8 mouse cellular contexts compared by ENCODE assay signal in genomic region chr2:167061381-167062034, GRCm38 (mm10). TPM values are rescaled to one million over a fixed set of nuclear protein-coding genes. Genes with fewer than 3 reads are reported as not detected.
DNase-seq lines count a peak whose midpoint lies in the region; ATAC-seq and TF ChIP-seq lines count a peak whose summit lies in the region.

No protein-coding gene starts in this region.

- H3K27me3 ChIP-seq in heart, embryonic 12.5 days (replicated peaks): no peaks in the 10 kb centered on the region
- H3K27me3 ChIP-seq in MEL (ENCODE audit: control insufficient read depth in 1 of 2, insufficient read depth in 2 of 2, low read length in 2 of 2): no peaks in the 10 kb centered on the region
- H3K27me3 ChIP-seq in heart, embryonic 16.5 days (ENCODE audit: control insufficient read depth, insufficient read depth, low read length): no peaks in the 10 kb centered on the region
- H3K27me3 ChIP-seq in liver, postnatal 0 days (ENCODE audit: insufficient read depth, low read length): no peaks in the 10 kb centered on the region

- peak overlapping the region; percentile 98 for H3K9ac ChIP-seq in heart, embryonic 12.5 days
- peak overlapping the region; percentile 97 for H3K9ac ChIP-seq in MEL (ENCODE audit: control insufficient read depth, low read depth, low read length, poor library complexity, severe bottlenecking)
- peak overlapping the region; percentile 97 for H3K9ac ChIP-seq in heart, embryonic 16.5 days (ENCODE audit: low read length)
- peak overlapping the region; percentile 92 for H3K9ac ChIP-seq in liver, postnatal 0 days (replicated peaks)

- H3K36me3 ChIP-seq in heart, embryonic 12.5 days: peaks cover 45% of the 10 kb centered on the region
- H3K36me3 ChIP-seq in MEL (ENCODE audit: control insufficient read depth in 1 of 2, insufficient read depth in 2 of 2, low read length in 2 of 2): peaks cover 15 to 16% of the 10 kb centered on the region in 2 experiments
- peaks cover 30% of the 10 kb centered on the region for H3K36me3 ChIP-seq in heart, embryonic 16.5 days (ENCODE audit: control insufficient read depth, insufficient read depth)
- peaks cover 45% of the 10 kb centered on the region for H3K36me3 ChIP-seq in liver, postnatal 0 days (replicated peaks; ENCODE audit: insufficient read depth, low read length)

- no peak for ATAC-seq in heart, embryonic 12.5 days (ENCODE audit: insufficient number of reproducible peaks, low FRiP score)
- no peak for ATAC-seq in heart, embryonic 16.5 days (replicated peaks; ENCODE audit: extremely low read depth, insufficient read depth, low FRiP score)
- ATAC-seq in liver, postnatal 0 days: no peak

- TF ChIP-seq POLR2A in MEL (IDR thresholded peaks at IDR 0.05; ENCODE audit: control insufficient read depth in 1 of 2, insufficient read depth in 1 of 2, low read depth in 1 of 2, low read length in 2 of 2, poor library complexity in 1 of 2): no peak

- TF ChIP-seq CTCF in MEL (IDR thresholded peaks at IDR 0.05 in 2 of 3, conservative IDR thresholded peaks at IDR 0.05 in 1 of 3; ENCODE audit: control insufficient read depth in 1 of 3, insufficient read depth in 1 of 3, low read depth in 2 of 3, low read length in 3 of 3, poor library complexity in 1 of 3, severe bottlenecking in 1 of 3): no peak
- no peak for TF ChIP-seq CTCF in liver, postnatal 0 days (IDR thresholded peaks at IDR 0.05; ENCODE audit: low read depth)

- no peak for DNase-seq in heart, postnatal 36 days
- DNase-seq in MEL (ENCODE audit: low read depth, low spot score): peak; percentile 33
- no peak for DNase-seq in liver, postnatal 0 days
- no peak for DNase-seq in adrenal gland, postnatal 14 days
- DNase-seq in embryo, embryonic 10.5 days (ENCODE audit: low spot score): no peak
- DNase-seq in layer of hippocampus, adult 9-10 months (ENCODE audit: low spot score): no peak

- TF ChIP-seq RAD21 in MEL (IDR thresholded peaks at IDR 0.05; ENCODE audit: low read depth, low read length): no peak

- peaks cover 29% of the 10 kb centered on the region for H3K4me1 ChIP-seq in heart, embryonic 12.5 days (replicated peaks)
- peaks cover 0 to 6% of the 10 kb centered on the region in 2 experiments; a peak in 2 of 4 replicates for H3K4me1 ChIP-seq in MEL (ENCODE audit: control insufficient read depth in 1 of 2, insufficient read depth in 2 of 2, low read length in 2 of 2)
- peaks cover 30% of the 10 kb centered on the region for H3K4me1 ChIP-seq in heart, embryonic 16.5 days (ENCODE audit: control insufficient read depth, insufficient read depth, low read length)
- H3K4me1 ChIP-seq in liver, postnatal 0 days (ENCODE audit: insufficient read depth): peaks cover 38% of the 10 kb centered on the region

- no peaks in the 10 kb centered on the region for H3K9me3 ChIP-seq in heart, embryonic 12.5 days (replicated peaks)
- no peaks in the 10 kb centered on the region for H3K9me3 ChIP-seq in MEL (replicated peaks; ENCODE audit: insufficient read depth, low read length)
- H3K9me3 ChIP-seq in heart, embryonic 16.5 days (replicated peaks; ENCODE audit: control insufficient read depth, low read length): no peaks in the 10 kb centered on the region
- H3K9me3 ChIP-seq in liver, postnatal 0 days (ENCODE audit: low read length): no peaks in the 10 kb centered on the region

- H3K4me3 ChIP-seq in heart, embryonic 12.5 days: peak overlapping the region; percentile 89
- peak overlapping the region; percentile 79 to 82 for H3K4me3 ChIP-seq in MEL (ENCODE audit: control insufficient read depth in 1 of 2, insufficient read depth in 1 of 2, low read depth in 2 of 2, low read length in 2 of 2)
- peak overlapping the region; percentile 93 for H3K4me3 ChIP-seq in heart, embryonic 16.5 days (ENCODE audit: low read length)
- H3K4me3 ChIP-seq in liver, postnatal 0 days (ENCODE audit: low read depth, low read length): peak overlapping the region; percentile 92

- WGBS in heart, embryonic 12.5 days: 17% methylated on average over 11 of the region's 11 CpGs
- 15% methylated on average over 11 of the region's 11 CpGs for WGBS in heart, embryonic 16.5 days
- 16% methylated on average over 11 of the region's 11 CpGs for WGBS in liver, postnatal 0 days (ENCODE audit: insufficient replicate concordance)

- H3K27ac ChIP-seq in heart, embryonic 12.5 days (ENCODE audit: poor library complexity, severe bottlenecking): 0 out of 2 replicates have a peak overlapping the region, but pooled peaks have one; percentile 96
- H3K27ac ChIP-seq in MEL (ENCODE audit: control insufficient read depth, low read depth, low read length): no peak overlapping the region
- H3K27ac ChIP-seq in heart, embryonic 16.5 days (ENCODE audit: low read length): 0 out of 2 replicates have a peak overlapping the region, but pooled peaks have one; percentile 7
- peak overlapping the region; percentile 99 for H3K27ac ChIP-seq in liver, postnatal 0 days (ENCODE audit: low read depth)

- no peak for TF ChIP-seq EP300 in MEL (IDR thresholded peaks at IDR 0.05; ENCODE audit: low read depth in 1 of 2, low read length in 2 of 2)
- no peak for TF ChIP-seq EP300 in liver, postnatal 0 days (IDR thresholded peaks at IDR 0.05; ENCODE audit: low read depth)

- intact Hi-C loops in heart, postnatal 36 days (cut with DNase I): loop anchor here (5.0 kb wide), 1 partner anchor 431 kb away; the partner anchor contains the start of genes Rnf114 and Spata2

- H3K79me2 ChIP-seq in MEL (ENCODE audit: control insufficient read depth, insufficient read depth, low read length, poor library complexity): peaks cover 48% of the 10 kb centered on the region

- peak overlapping the region; percentile 93 for H3K4me2 ChIP-seq in heart, embryonic 12.5 days
- peak overlapping the region; percentile 96 for H3K4me2 ChIP-seq in heart, embryonic 16.5 days (ENCODE audit: low read depth, low read length)
- H3K4me2 ChIP-seq in liver, postnatal 0 days (ENCODE audit: low read depth, low read length): peak overlapping the region; percentile 89

TF ChIP-seq in MEL, 35 proteins besides CTCF, POLR2A, EP300 and RAD21:
- no peak for TF ChIP-seq TAL1 (IDR thresholded peaks at IDR 0.05; ENCODE audit: low read length)

RNA-seq across cellular contexts. Expression of gene Znfx1, which starts 1.3 kb away (rescaled TPM):
- 9.8 and 10.4 TPM in 2 replicates for polyA plus RNA-seq in heart, embryonic 12.5 days (2016; fragmentation: Nextera tagmentation; extraction: Ambion mirVana)
- 10 to 100 TPM; 36.2 to 44.8 TPM for total RNA-seq in heart, postnatal 36 days (2021)
- total RNA-seq in MEL (2012; rRNA removed): 12.1 and 15.6 TPM in 2 replicates
- 10 to 100 TPM in 1 of 2 experiments, not detected in 1; 17.1 TPM for polyA plus RNA-seq in MEL (2012; ENCODE audit: insufficient read depth in 1 of 2, insufficient read length in 2 of 2, low read depth in 1 of 2, low replicate concordance in 2 of 2, missing spikeins in 1 of 2)
- polyA plus RNA-seq in heart, embryonic 16.5 days (2015; fragmentation: Nextera tagmentation; extraction: Ambion mirVana): 7.6 and 8.8 TPM in 2 replicates
- polyA plus RNA-seq in liver, postnatal 0 days (2015; fragmentation: Nextera tagmentation; extraction: Ambion mirVana): 5.8 and 6.3 TPM in 2 replicates
- total RNA-seq in adrenal gland, postnatal 14 days (2021): 37.7 and 43.5 TPM in 2 replicates

RNA-seq across cellular contexts. Expression of gene Ddx27, which starts 46.5 kb away (rescaled TPM):
- polyA plus RNA-seq in heart, embryonic 12.5 days (2016; fragmentation: Nextera tagmentation; extraction: Ambion mirVana): 33.7 and 35.8 TPM in 2 replicates
- total RNA-seq in heart, postnatal 36 days (2021): 10 to 100 TPM; 10.8 to 11.3 TPM
- total RNA-seq in MEL (2012; rRNA removed): 125 and 143 TPM in 2 replicates
- polyA plus RNA-seq in MEL (2012; ENCODE audit: insufficient read depth in 1 of 2, insufficient read length in 2 of 2, low read depth in 1 of 2, low replicate concordance in 2 of 2, missing spikeins in 1 of 2): 100 to 1,000 TPM in 1 of 2 experiments, 10 to 100 TPM in 1; 61.7 to 181 TPM
- 30.2 and 33.0 TPM in 2 replicates for polyA plus RNA-seq in heart, embryonic 16.5 days (2015; fragmentation: Nextera tagmentation; extraction: Ambion mirVana)
- 19.2 and 21.9 TPM in 2 replicates for polyA plus RNA-seq in liver, postnatal 0 days (2015; fragmentation: Nextera tagmentation; extraction: Ambion mirVana)
- 34.6 and 43.0 TPM in 2 replicates for total RNA-seq in adrenal gland, postnatal 14 days (2021)
